In genomic region chr13:110062288-110062687, GRCm38 (mm10) we compare ENCODE assay signal across 9 mouse cellular contexts.
DNase-seq lines count a peak whose midpoint lies in the region; ATAC-seq and TF ChIP-seq lines count a peak whose summit lies in the region.
"Had no signal": no experiment of that assay in that cellular context is flagged by ENCODE, and none has a peak within 500 bp of the region (broad histone marks: within the 10 kb centered on the region; RNA-seq: fewer than 3 reads in every experiment).

No protein-coding gene starts in this region.

- peak; percentile 26; the same call in 1 of the 2 replicates for ATAC-seq in lung, embryonic 14.5 days (ENCODE audit: insufficient read depth)
- ATAC-seq in hindbrain, embryonic 16.5 days: peak; percentile 19; the same call in 1 of the 2 replicates
- ATAC-seq in neural tube, embryonic 15.5 days (ENCODE audit: low FRiP score): no peak; the same call in 1 of the 2 replicates
- no peak for ATAC-seq in megakaryocyte progenitor cell, adult 5-6 weeks (replicated peaks; ENCODE audit: poor library complexity)

- no peak overlapping the region for H3K4me3 ChIP-seq in lung, embryonic 14.5 days (ENCODE audit: low read depth, low read length)
- no peak overlapping the region for H3K4me3 ChIP-seq in lung, adult 2 months (replicated peaks; ENCODE audit: extremely low read depth, low read depth, low read length)
- H3K4me3 ChIP-seq in hindbrain, embryonic 16.5 days (ENCODE audit: low read length): no peak overlapping the region
- H3K4me3 ChIP-seq in neural tube, embryonic 15.5 days (replicated peaks): no peak overlapping the region
- H3K4me3 ChIP-seq: heart, embryonic 13.5 days; limb, embryonic 12.5 days had no signal

- no peak overlapping the region for H3K9ac ChIP-seq in lung, embryonic 14.5 days
- H3K9ac ChIP-seq in hindbrain, embryonic 16.5 days (ENCODE audit: low read depth, low read length): no peak overlapping the region
- 0 out of 2 replicates have a peak overlapping the region, but pooled peaks have one; percentile 26 for H3K9ac ChIP-seq in neural tube, embryonic 15.5 days (replicated peaks)
- H3K9ac ChIP-seq: heart, embryonic 13.5 days; limb, embryonic 12.5 days had no signal

- TF ChIP-seq POLR2A in lung, adult 2 months (IDR thresholded peaks at IDR 0.05; ENCODE audit: borderline replicate concordance, extremely low read depth, low read depth, low read length): no peak

- no peaks in the 10 kb centered on the region for H3K9me3 ChIP-seq in lung, embryonic 14.5 days (ENCODE audit: low read depth, low read length)
- H3K9me3 ChIP-seq in hindbrain, embryonic 16.5 days (ENCODE audit: control insufficient read depth, low read length): no peaks in the 10 kb centered on the region
- H3K9me3 ChIP-seq in neural tube, embryonic 15.5 days (replicated peaks): no peaks in the 10 kb centered on the region
- H3K9me3 ChIP-seq: heart, embryonic 13.5 days; limb, embryonic 12.5 days had no signal

- no peak overlapping the region for H3K27ac ChIP-seq in lung, embryonic 14.5 days (ENCODE audit: low read depth)
- H3K27ac ChIP-seq in hindbrain, embryonic 16.5 days (ENCODE audit: low read depth, low read length): peak overlapping the region; percentile 62
- peak overlapping the region; percentile 87 for H3K27ac ChIP-seq in neural tube, embryonic 15.5 days (replicated peaks)
- H3K27ac ChIP-seq: heart, embryonic 13.5 days; limb, embryonic 12.5 days had no signal

- 53% methylated on average over 8 of the region's 8 CpGs for WGBS in lung, embryonic 14.5 days
- WGBS in lung, adult 2 months: 53% methylated on average over 8 of the region's 8 CpGs
- 57% methylated on average over 8 of the region's 8 CpGs for WGBS in hindbrain, embryonic 16.5 days
- WGBS in neural tube, embryonic 15.5 days: 44% methylated on average over 8 of the region's 8 CpGs

- H3K4me1 ChIP-seq in lung, embryonic 14.5 days (ENCODE audit: insufficient read depth): no peaks in the 10 kb centered on the region
- no peaks in the 10 kb centered on the region for H3K4me1 ChIP-seq in lung, adult 2 months (ENCODE audit: control insufficient read depth, insufficient read depth, low read length)
- peaks cover 11% of the 10 kb centered on the region for H3K4me1 ChIP-seq in hindbrain, embryonic 16.5 days (ENCODE audit: control insufficient read depth, insufficient read depth, low read depth, low read length)
- H3K4me1 ChIP-seq in neural tube, embryonic 15.5 days: peaks cover 27% of the 10 kb centered on the region

- H3K4me2 ChIP-seq in lung, embryonic 14.5 days: no peak overlapping the region
- no peak overlapping the region for H3K4me2 ChIP-seq in hindbrain, embryonic 16.5 days (ENCODE audit: low read length)
- peak overlapping the region; percentile 41; the same call in 1 of the 2 replicates for H3K4me2 ChIP-seq in neural tube, embryonic 15.5 days

- DNase-seq in lung, embryonic 14.5 days: no peak
- DNase-seq in lung, adult 2 months: no peak
- DNase-seq in adrenal gland, postnatal 14 days: peak; percentile 47
- no peak for DNase-seq in retina, postnatal 1 day

- H3K36me3 ChIP-seq in lung, embryonic 14.5 days (ENCODE audit: insufficient read depth): no peaks in the 10 kb centered on the region
- no peaks in the 10 kb centered on the region for H3K36me3 ChIP-seq in hindbrain, embryonic 16.5 days (ENCODE audit: control insufficient read depth, insufficient read depth, low read length)
- no peaks in the 10 kb centered on the region for H3K36me3 ChIP-seq in neural tube, embryonic 15.5 days
- H3K36me3 ChIP-seq: heart, embryonic 13.5 days; limb, embryonic 12.5 days had no signal

- no peaks in the 10 kb centered on the region for H3K27me3 ChIP-seq in lung, embryonic 14.5 days (ENCODE audit: insufficient read depth, low read length)
- H3K27me3 ChIP-seq in hindbrain, embryonic 16.5 days (replicated peaks; ENCODE audit: control insufficient read depth, insufficient read depth, low read length): no peaks in the 10 kb centered on the region
- H3K27me3 ChIP-seq in neural tube, embryonic 15.5 days (replicated peaks): no peaks in the 10 kb centered on the region
- H3K27me3 ChIP-seq: heart, embryonic 13.5 days; limb, embryonic 12.5 days had no signal

- TF ChIP-seq CTCF in lung, embryonic 14.5 days (IDR thresholded peaks at IDR 0.05; ENCODE audit: low read depth): no peak
- no peak for TF ChIP-seq CTCF in lung, adult 2 months (IDR thresholded peaks at IDR 0.05; ENCODE audit: insufficient read depth, low read length)

Comparison
In these comparisons a context has a peak if more than half of its experiments do, and no peak if none do; other contexts are left out.
1. ATAC-seq: peak in lung, embryonic 14.5 days (single experiment) and hindbrain, embryonic 16.5 days (single experiment); none in neural tube, embryonic 15.5 days (single experiment) and megakaryocyte progenitor cell, adult 5-6 weeks (single experiment).